Mouse (Mus musculus) neutrophil, adult 5-6 weeks (primary cell): Measurements from ENCODE around the gene AL732309.1. TPM values are rescaled to one million over a fixed set of nuclear protein-coding genes. Genes with fewer than 3 reads are reported as not detected.

Experiments
- ATAC-seq: fragments of 151-379, 151-347 bp; 2 replicates; pipeline ENCODE4 v1.8.0; 2017; ENCODE audit warnings: mild to moderate bottlenecking, moderate TSS enrichment; ENCODE audit not compliant: insufficient number of reproducible peaks, poor library complexity, low FRiP score, severe bottlenecking; ENCODE audit errors: extremely low read depth
- total RNA-seq: library from RNA; stranded (forward); fragments of 200-1000 nt; gene quantifications from 2 replicates; pipeline ENCODE4 v1.2.3, GENCODE M21; 2017

Gene AL732309.1
- total RNA-seq, 1 experiment from 2014 or later = 6.1 TPM

GRCm38 (mm10) chr2:25224766-25225752 lies 21.6 kb downstream of the AL732309.1 start:
- peak; percentile 80 for ATAC-seq

GRCm38 (mm10) chr2:25224492-25224765 lies 22.2 kb downstream of the AL732309.1 start, which contains the start of gene Tubb4b:
Tubb4b (minus strand) TSS chr2:25224702.
- ATAC-seq = no peak

GRCm38 (mm10) chr2:25223681-25224491 lies 22.8 kb downstream of the AL732309.1 start:
- peak; percentile 2 for ATAC-seq

DNA sequence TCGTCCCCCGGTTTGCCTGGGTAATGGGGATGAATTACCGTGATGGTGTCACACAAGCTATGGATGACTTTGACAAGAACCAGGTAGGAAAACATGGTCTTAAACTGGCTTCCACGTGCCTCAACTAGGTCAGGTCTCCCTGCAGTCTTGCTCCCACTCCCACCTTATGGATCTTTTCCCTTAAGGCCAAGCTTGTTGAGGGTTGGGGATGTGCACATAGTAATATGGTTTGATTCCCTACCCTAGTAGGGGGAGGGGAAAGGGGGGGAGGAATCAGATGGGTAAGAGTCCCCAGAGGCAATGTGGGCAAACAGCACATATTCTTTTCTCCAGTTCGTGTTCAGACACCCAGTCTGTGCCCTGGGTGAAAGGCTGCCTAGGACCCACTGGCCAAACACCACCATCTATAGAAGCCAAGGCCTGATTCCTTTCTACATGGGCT lies 25.3 kb downstream of the AL732309.1 start:
- no peak for ATAC-seq

DNA sequence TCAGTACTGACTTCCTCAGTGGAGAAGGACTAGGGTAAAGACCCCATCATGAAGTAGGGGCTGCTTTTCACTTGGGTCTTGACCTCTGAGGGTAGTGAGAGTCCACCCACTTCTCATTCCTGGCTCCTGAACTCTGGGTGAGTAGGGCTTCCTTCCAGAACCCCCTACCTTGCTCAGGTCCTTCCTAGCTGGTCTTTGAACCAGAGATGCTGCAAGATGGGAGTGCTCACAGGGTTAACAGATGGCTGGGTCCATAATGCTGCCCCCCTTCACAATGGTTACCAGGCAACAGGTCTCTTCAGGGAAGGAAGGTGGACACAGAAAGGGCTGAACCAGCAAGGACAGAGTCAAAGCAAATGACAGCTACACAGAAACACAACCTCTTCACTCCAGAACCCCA lies 28.2 kb downstream of the AL732309.1 start, which contains the start of gene Fam166a:
Gene Fam166a, plus strand, starts transcription at position 301 of the 400 bp plus-strand sequence.
- ATAC-seq = no peak

- ATAC-seq = no peak
Measured at GRCm38 (mm10) chr2:25217666-25218065, 29.0 kb downstream of the AL732309.1 start.

GRCm38 (mm10) chr2:25214444-25214843 lies 32.2 kb downstream of the AL732309.1 start, which contains the start of gene Stpg3:
Stpg3 (minus strand) TSS chr2:25214637.
- ATAC-seq = no peak

- no peak for ATAC-seq
Measured at GRCm38 (mm10) chr2:25213266-25213865, 33.3 kb downstream of the AL732309.1 start.

DNA sequence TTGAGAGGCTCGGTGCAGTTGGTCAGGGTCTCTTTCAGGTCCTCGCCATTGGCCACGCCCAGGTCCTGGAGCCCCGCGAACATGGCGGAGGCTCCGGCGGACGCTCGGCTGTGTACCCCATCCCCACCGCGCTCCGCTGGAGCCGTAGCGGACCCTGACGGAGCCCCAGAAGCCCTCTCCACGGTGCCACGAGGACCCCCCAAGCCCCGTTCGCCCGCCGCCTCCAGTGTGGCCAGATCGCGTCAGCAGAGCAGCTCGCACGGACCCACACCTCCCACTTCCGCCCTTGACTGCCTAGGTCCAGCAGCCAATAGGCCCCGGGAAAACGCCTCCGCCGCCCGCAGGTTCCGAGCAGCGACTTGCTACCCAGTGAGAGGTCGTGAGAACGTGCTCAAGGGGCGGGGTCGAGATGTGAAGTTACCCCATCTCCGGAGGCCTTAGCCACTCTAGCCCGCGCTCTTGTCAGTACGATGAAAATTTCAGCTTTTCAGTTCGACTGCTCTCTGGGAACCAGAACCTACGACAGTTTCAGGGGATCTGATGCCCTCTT lies 35.5 kb downstream of the AL732309.1 start, which contains the start of gene Nelfb:
Gene Nelfb, minus strand, starts transcription at position 369 of the 550 bp plus-strand sequence.
- ATAC-seq = peak; percentile 93

GRCm38 (mm10) chr2:25210686-25211085 lies 36.0 kb downstream of the AL732309.1 start:
- ATAC-seq = no peak

GRCm38 (mm10) chr2:25207593-25207992 lies 39.1 kb downstream of the AL732309.1 start:
- no peak for ATAC-seq

DNA sequence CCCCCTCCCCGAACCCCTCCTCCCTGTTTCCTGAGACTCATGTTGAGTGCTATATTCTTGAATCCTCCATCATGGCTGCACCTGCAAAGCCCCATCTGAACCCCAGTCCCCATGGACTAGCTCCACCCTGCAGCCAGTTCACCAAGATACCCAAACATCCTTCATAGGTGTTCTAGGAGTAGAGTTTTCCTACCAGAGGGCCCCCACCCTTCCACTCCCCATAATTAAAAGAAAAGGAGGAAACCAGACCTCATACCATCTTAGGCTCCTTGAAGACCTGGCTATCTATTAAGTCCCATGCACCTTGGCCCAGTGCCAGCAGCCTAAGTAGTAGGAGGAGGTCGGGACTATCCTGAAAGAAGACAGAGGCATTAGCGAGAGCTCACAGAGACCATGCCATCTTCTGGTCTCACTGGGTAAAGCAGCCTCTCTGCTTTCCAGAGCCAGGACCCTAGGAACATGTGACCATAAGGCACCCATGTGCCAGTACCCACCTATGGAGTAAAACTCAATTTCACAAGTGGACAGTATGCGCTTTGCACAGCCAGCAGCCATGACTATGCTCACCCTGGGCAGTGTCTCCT lies 42.9 kb downstream of the AL732309.1 start:
- ATAC-seq = no peak

DNA sequence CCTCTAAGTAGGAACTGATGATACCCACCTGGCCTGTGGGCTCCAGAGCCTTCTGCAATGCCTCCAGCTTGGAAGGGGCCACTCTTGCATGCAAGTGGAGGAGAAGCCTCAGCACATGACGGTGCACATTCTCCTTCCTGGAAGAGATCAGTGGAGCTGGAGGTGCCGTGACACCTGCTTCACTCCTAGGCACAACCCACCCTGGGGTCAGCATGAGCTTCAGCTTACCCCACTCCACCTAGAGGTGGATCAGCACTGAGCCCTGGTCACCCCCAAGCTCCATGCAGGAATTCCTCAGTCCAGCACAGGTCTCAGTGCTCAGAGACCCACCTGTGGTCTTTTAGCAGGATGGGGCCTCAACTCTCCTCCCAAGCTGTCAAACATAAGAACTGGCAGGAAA lies 46.0 kb downstream of the AL732309.1 start:
- ATAC-seq = no peak

DNA sequence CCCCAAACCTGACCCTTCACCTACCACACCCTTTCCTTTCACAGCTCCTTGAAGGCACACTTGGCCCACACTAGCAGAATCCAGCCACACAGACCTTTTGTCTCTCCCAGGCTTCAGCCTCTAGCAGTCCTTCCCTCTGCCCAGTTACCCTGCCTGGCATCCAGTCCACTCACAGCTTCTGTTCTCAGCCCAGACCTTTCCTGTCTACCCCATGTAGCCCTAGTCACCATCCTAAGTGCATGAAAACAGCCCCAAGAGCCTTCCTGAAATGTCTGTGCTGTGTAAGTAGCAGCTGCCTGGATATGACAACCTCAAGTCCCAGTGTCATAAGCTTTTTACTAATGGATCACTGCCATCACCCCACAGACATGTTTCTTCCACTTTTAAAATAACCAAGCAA lies 48.7 kb downstream of the AL732309.1 start:
- no peak for ATAC-seq

DNA sequence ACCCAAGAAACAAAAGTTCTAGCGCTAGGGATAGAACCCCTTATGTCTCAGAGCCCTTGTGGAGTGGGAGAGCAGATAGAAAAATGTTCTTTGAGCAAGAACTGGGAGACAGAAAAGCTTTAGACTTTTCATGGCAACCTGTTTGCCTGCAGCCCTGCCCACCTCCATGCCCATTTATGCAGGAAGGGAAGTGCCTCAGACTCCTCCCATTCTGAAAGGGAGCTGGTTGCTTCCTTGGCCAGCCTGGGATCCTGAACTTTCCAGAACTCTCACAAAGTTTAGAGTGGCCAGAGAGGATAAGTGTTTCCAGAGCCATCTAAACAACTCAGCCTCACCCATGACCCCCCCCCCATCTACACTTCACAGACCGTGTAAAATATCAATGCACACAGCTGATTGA lies 49.5 kb downstream of the AL732309.1 start:
- ATAC-seq = no peak

DNA sequence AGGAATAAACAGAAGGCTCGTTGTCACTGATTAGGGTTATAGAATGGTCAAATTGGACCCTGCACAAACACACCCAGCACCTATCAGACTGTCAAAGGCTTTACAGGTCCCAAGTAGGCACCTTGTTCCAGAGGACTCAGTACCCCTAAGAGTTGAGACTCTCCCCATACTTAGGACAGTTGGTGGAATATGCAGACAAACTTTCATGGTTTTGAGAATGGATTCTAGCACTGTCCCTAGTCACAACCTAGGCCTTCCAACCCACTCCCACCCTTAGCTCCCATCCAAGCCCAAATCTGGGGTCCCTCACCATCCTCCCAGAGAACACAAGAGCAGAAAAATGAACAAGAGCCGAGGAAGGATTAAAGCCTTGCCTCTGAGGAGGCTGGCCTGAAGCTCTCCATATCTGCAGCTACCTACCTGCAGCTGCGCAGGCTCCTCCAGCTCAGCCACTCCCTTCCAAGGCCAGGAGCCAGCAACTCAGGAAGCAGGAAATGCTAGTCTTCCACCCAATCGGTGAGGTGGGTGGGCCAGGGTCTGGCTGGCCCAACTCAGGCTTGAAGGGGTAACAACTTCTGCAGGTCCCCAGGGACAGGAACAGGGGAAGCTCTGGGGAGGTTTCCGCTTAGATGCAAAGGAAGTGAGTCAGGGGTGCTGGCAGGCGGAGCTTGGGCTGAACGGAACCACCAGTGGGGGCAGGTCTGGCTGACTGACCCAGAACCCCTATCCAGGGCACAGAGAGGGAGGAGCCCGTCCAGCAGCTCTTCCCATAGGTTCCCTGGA lies 50.3 kb downstream of the AL732309.1 start, which contains the start of gene Tor4a:
Gene Tor4a, minus strand, starts transcription at position 715 of the 783 bp plus-strand sequence.
- ATAC-seq = peak; percentile 70

GRCm38 (mm10) chr2:25195211-25196156 lies 51.2 kb downstream of the AL732309.1 start:
- ATAC-seq = peak; percentile 46
